Mouse (Mus musculus): ENCODE data around the gene Auh. TPM values are rescaled to one million over a fixed set of nuclear protein-coding genes. Genes with fewer than 3 reads are reported as not detected.

Gene Auh
- 81.3 TPM for polyA plus RNA-seq (2014; fragmentation: Illumina TruSeq; extraction: RNeasy Lipid Tissue Mini Kit (QIAGEN cat#74804); ENCODE audit: low read depth, low replicate concordance)

GRCm38 (mm10) chr13:52929209-52930171, at the start of gene Auh:
Auh (minus strand) TSS chr13:52929681.

Other genes starting within 250 kb of the Auh start
- gene Nfil3, start 51.4 kb upstream of the Auh start, polyA plus RNA-seq (2014; fragmentation: Illumina TruSeq; extraction: RNeasy Lipid Tissue Mini Kit (QIAGEN cat#74804); ENCODE audit: low read depth, low replicate concordance) = 7.9 TPM